Mouse (Mus musculus) adrenal gland, postnatal 14 days (tissue): ENCODE results near the gene Alyref2. TPM values are rescaled to one million over a fixed set of nuclear protein-coding genes. Genes with fewer than 3 reads are reported as not detected.

Experiments
- DNase-seq: peaks from one replicate; pipeline ENCODE4 v3.0.0; 2021; ENCODE audit warnings: mixed read lengths
- total RNA-seq: library from RNA; stranded (reverse); gene quantifications from 2 replicates; pipeline ENCODE4 v1.2.3, GENCODE M21; 2021

Alyref2 gene
- total RNA-seq, 1 experiment from 2014 or later: 7.3 TPM

- DNase-seq: no peak
These were observed 2.2 kb upstream of the Alyref2 start for GRCm38 (mm10) chr1:171501016-171501610.

- DNase-seq: peak; percentile 34
These were observed 1.6 kb upstream of the Alyref2 start for GRCm38 (mm10) chr1:171501636-171502080.

GRCm38 (mm10) chr1:171502388-171503249 is 659 bp upstream of the Alyref2 start:
- DNase-seq: peak; percentile 64

GRCm38 (mm10) chr1:171503592-171504291 is 464 bp downstream of the Alyref2 start:
- DNase-seq: peak; percentile 65

- DNase-seq: no peak
These were observed 1.3 kb downstream of the Alyref2 start for GRCm38 (mm10) chr1:171504586-171504985.

GRCm38 (mm10) chr1:171513234-171513633 is 10.0 kb downstream of the Alyref2 start:
- DNase-seq: no peak

GRCm38 (mm10) chr1:171513760-171514159 is 10.5 kb downstream of the Alyref2 start:
- DNase-seq: no peak

- DNase-seq: peak; percentile 14
These were observed 11.8 kb downstream of the Alyref2 start for GRCm38 (mm10) chr1:171515039-171515438.

GRCm38 (mm10) chr1:171515557-171515956 is 12.3 kb downstream of the Alyref2 start:
- DNase-seq: no peak

GRCm38 (mm10) chr1:171531367-171531766 is 28.1 kb downstream of the Alyref2 start:
- DNase-seq: no peak

GRCm38 (mm10) chr1:171532830-171533229 is 29.6 kb downstream of the Alyref2 start:
- no peak for DNase-seq

- no peak for DNase-seq
These were observed 31.3 kb downstream of the Alyref2 start for GRCm38 (mm10) chr1:171534557-171534956.

GRCm38 (mm10) chr1:171535194-171535593 is 31.9 kb downstream of the Alyref2 start, which contains the start of gene Itln1:
Itln1 (minus strand) TSS chr1:171535294.
- no peak for DNase-seq

GRCm38 (mm10) chr1:171540694-171541093 is 37.4 kb downstream of the Alyref2 start:
- no peak for DNase-seq

- DNase-seq: no peak
These were observed 48.0 kb downstream of the Alyref2 start for GRCm38 (mm10) chr1:171551326-171551725.

GRCm38 (mm10) chr1:171552230-171552629 is 49.0 kb downstream of the Alyref2 start:
- DNase-seq: no peak

- no peak for DNase-seq
These were observed 50.4 kb downstream of the Alyref2 start for GRCm38 (mm10) chr1:171553359-171554341.
